Mouse (Mus musculus): Measurements from ENCODE around the gene H2-Q4.
"Not testable (repeated sequence)": the region's sequence is repeated elsewhere in the genome, so short reads cannot be mapped to it uniquely, and the experiment has no call there.

GRCm38 (mm10) chr17:35430671-35431070, 51.3 kb downstream of the H2-Q4 start:
- TF ChIP-seq CTCF (IDR thresholded peaks at IDR 0.05; ENCODE audit: extremely low read depth, insufficient read length, insufficient replicate concordance, low read depth, low read length); POLR2A (IDR thresholded peaks at IDR 0.05; ENCODE audit: low read depth, low read length): not testable (repeated sequence)

All from small intestine, adult 2 months (tissue).